Mouse (Mus musculus): ENCODE measurements around the gene Gm6525.

GRCm38 (mm10) chr3:84211340-84211875, 37.5 kb downstream of the Gm6525 start:
- TF ChIP-seq CTCF (IDR thresholded peaks at IDR 0.05; ENCODE audit: borderline replicate concordance, extremely low read depth, insufficient read depth, insufficient read length) (no peak), POLR2A (IDR thresholded peaks at IDR 0.05; ENCODE audit: borderline replicate concordance, extremely low read depth, insufficient read depth, insufficient read length, poor library complexity, severe bottlenecking) (no peak)
